Mouse (Mus musculus) kidney, embryonic 16.5 days (tissue): Measurements from ENCODE around the gene Esyt1. TPM values are rescaled to one million over a fixed set of nuclear protein-coding genes. Genes with fewer than 3 reads are reported as not detected.

ENCODE experiments used
- microRNA-seq: library from miRNA; unstranded; fragments of <30 nt; microRNA quantifications from one replicate; pipeline ENCODE4, GENCODE M21; 2016
- polyA plus RNA-seq: library from polyadenylated mRNA; unstranded; fragments of >200 nt; fragmentation: Nextera tagmentation; extraction: Ambion mirVana; gene quantifications from 2 replicates; pipeline ENCODE4 v1.2.1, GENCODE M21; 2015

The Esyt1 gene
- polyA plus RNA-seq, 1 experiment from 2014 or later: 24.2 TPM

Small RNA genes within 50 kb of the gene (microRNA-seq; reads per million reads assigned to microRNA genes)
- gene Gm47275 (not detected), gene Mir6916 (not detected)

Other genes starting within 250 kb of the Esyt1 start
- 0.15 and 0.35 TPM in 2 replicates for gene Il23a, start 227.1 kb downstream of the Esyt1 start, polyA plus RNA-seq
- 42.0 and 45.0 TPM in 2 replicates for gene Pan2, start 222.5 kb downstream of the Esyt1 start, polyA plus RNA-seq
- 343 and 370 TPM in 2 replicates for gene Cnpy2, start 203.4 kb downstream of the Esyt1 start, polyA plus RNA-seq
- 238 and 244 TPM in 2 replicates for gene Cs, start 188.1 kb downstream of the Esyt1 start, polyA plus RNA-seq
- 4.1 and 10.9 TPM in 2 replicates for gene Coq10a, start 156.9 kb downstream of the Esyt1 start, polyA plus RNA-seq
- 11.9 and 12.8 TPM in 2 replicates for gene Ankrd52, start 148.8 kb downstream of the Esyt1 start, polyA plus RNA-seq
- gene Slc39a5, start 124.6 kb downstream of the Esyt1 start, polyA plus RNA-seq: 69.0 and 75.1 TPM in 2 replicates
- 81.7 and 94.8 TPM in 2 replicates for gene Nabp2, start 114.4 kb downstream of the Esyt1 start, polyA plus RNA-seq
- gene Rnf41, start 114.2 kb downstream of the Esyt1 start, polyA plus RNA-seq: 52.5 and 52.6 TPM in 2 replicates
- 64.5 and 75.9 TPM in 2 replicates for gene Smarcc2, start 66.6 kb downstream of the Esyt1 start, polyA plus RNA-seq
- gene Myl6, start 31.7 kb downstream of the Esyt1 start, polyA plus RNA-seq: 1,255 and 1,413 TPM in 2 replicates
- gene Myl6b, start 27.2 kb downstream of the Esyt1 start, polyA plus RNA-seq: 4.2 and 5.7 TPM in 2 replicates
- 16.2 and 16.6 TPM in 2 replicates for gene Zc3h10, start 21.9 kb upstream of the Esyt1 start, polyA plus RNA-seq
- 3,659 and 3,733 TPM in 2 replicates for gene Rpl41, start 23.4 kb upstream of the Esyt1 start, polyA plus RNA-seq
- 200 and 203 TPM in 2 replicates for gene Pa2g4, start 40.1 kb upstream of the Esyt1 start, polyA plus RNA-seq
- 11.5 and 12.8 TPM in 2 replicates for gene Erbb3, start 63.8 kb upstream of the Esyt1 start, polyA plus RNA-seq
- gene Rps26, start 100.9 kb upstream of the Esyt1 start, polyA plus RNA-seq: 628 and 640 TPM in 2 replicates
- 1.4 and 2.0 TPM in 2 replicates for gene Ikzf4, start 120.1 kb upstream of the Esyt1 start, polyA plus RNA-seq
- 15.9 and 16.3 TPM in 2 replicates for gene Suox, start 148.2 kb upstream of the Esyt1 start, polyA plus RNA-seq
- 84.4 and 86.0 TPM in 2 replicates for gene Rab5b, start 170.4 kb upstream of the Esyt1 start, polyA plus RNA-seq
- 1.5 and 1.7 TPM in 2 replicates for gene Pmel, start 178.3 kb upstream of the Esyt1 start, polyA plus RNA-seq
- 100 and 105 TPM in 2 replicates for gene Cdk2, start 179.2 kb upstream of the Esyt1 start, polyA plus RNA-seq
- gene Dgka, start 219.0 kb upstream of the Esyt1 start, polyA plus RNA-seq: 6.8 and 7.8 TPM in 2 replicates
- gene Pym1, start 222.0 kb upstream of the Esyt1 start, polyA plus RNA-seq: 40.0 and 40.3 TPM in 2 replicates